Mouse (Mus musculus) Patski (cell line): ENCODE measurements around the gene Rab30. TPM values are rescaled to one million over a fixed set of nuclear protein-coding genes. Genes with fewer than 3 reads are reported as not detected.

Experiments used
- ATAC-seq: fragments of 100-300 bp; one replicate; pipeline ENCODE4 v1.8.0; 2021
- CTCF ChIA-PET: fragments of 350-600 bp; sonication (Branson Sonifier 250); formaldehyde crosslinking; loops from one replicate; lab custom pipeline; 2022; ENCODE audit warnings: inconsistent platforms; lab: Charles Lee
- POLR2A ChIA-PET: fragments of 350-600 bp; sonication (Branson Sonifier 250); formaldehyde crosslinking; loops from one replicate; lab custom pipeline; 2022; ENCODE audit warnings: antibody characterized with exemption, inconsistent platforms; lab: Charles Lee
- DNase-seq: peaks from one replicate; pipeline ENCODE4 v3.0.0-alpha.2; 2011; ENCODE audit warnings: low read depth, low spot score
- H3K27me3 ChIP-seq: fragments of 371-371 bp; one replicate; pipeline ENCODE4 v1.5.1; 2021
- CTCF ChIP-seq: fragments of 100-300 bp; IDR thresholded peaks from one replicate; pipeline ENCODE4 v1.5.1; 2021
- in situ Hi-C: fragments of 300-500 bp; cut with MboI; formaldehyde crosslinking; loops from 3 replicates; pipeline ENCODE4 v1.11.1; 2018; ENCODE audit warnings: low pct_unique_long_range_greater_than_20kb, mixed read lengths
- polyA plus RNA-seq: library from polyadenylated mRNA; unstranded; gene quantifications from one replicate; pipeline ENCODE4 v1.2.3, GENCODE M21; 2021

Rab30 gene
- polyA plus RNA-seq, 1 experiment from 2014 or later, result 9.8 TPM

- no peak for ATAC-seq
- no peak for DNase-seq
- in situ Hi-C loops, result no loop called here
- CTCF ChIA-PET, result interaction anchor here (1.2 kb wide), 1 partner anchor 12 kb away, joined by 3 read pairs; no protein-coding TSS in a partner anchor
- POLR2A ChIA-PET, result no interaction called here
- H3K27me3 ChIP-seq, result no peaks in the 10 kb centered on the region
- no peak for TF ChIP-seq CTCF
Measured at GRCm38 (mm10) chr7:92768859-92769258, 27.5 kb downstream of the Rab30 start.

- in situ Hi-C loops, result no loop called here
- CTCF ChIA-PET, result no interaction called here
Measured at GRCm38 (mm10) chr7:92773006-92773405, 31.6 kb downstream of the Rab30 start.

GRCm38 (mm10) chr7:92773596-92773995, 32.2 kb downstream of the Rab30 start:
- ChIA-PET POLR2A (no interaction called here), CTCF (no interaction called here)
- in situ Hi-C loops, result no loop called here
- TF ChIP-seq CTCF, result no peak
- DNase-seq, result no peak
- no peak for ATAC-seq
- H3K27me3 ChIP-seq, result no peaks in the 10 kb centered on the region

More at GRCm38 (mm10) chr7:92773006-92773405, 31.6 kb downstream of the Rab30 start:
- DNase-seq, result no peak
- H3K27me3 ChIP-seq, result no peaks in the 10 kb centered on the region
- POLR2A ChIA-PET, result no interaction called here
- no peak for TF ChIP-seq CTCF
- no peak for ATAC-seq

GRCm38 (mm10) chr7:92774741-92775140, 33.3 kb downstream of the Rab30 start:
- DNase-seq (no peak), ATAC-seq (no peak)
- in situ Hi-C loops, result no loop called here
- no peak for TF ChIP-seq CTCF
- ChIA-PET POLR2A (no interaction called here), CTCF (interaction anchor here (1.0 to 2.0 kb wide), 4 partner anchors 8 to 108 kb away, joined by 3 to 7 read pairs (median 4); no protein-coding TSS in a partner anchor)
- H3K27me3 ChIP-seq, result no peaks in the 10 kb centered on the region

DNA sequence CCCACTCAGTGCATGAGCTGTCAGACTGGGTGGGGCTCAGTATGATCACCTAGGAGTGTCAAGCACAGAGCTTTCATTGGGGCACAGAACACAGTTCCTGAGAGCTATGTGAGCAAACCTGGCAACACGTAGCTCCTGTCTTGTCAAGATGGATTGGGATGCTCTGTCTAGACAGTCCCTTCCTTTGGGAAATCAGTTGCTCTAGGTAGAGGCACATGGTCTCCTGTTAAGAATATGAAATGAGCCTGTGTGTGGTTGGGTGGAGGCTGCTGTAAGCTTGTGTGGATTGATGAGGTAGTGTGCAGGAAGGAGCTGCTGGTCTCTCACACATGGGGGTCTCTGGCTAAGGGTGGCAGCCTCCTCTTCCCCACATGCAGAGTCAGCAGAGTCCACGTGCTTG, 34.3 kb downstream of the Rab30 start:
- TF ChIP-seq CTCF, result no peak
- no peak for DNase-seq

DNA sequence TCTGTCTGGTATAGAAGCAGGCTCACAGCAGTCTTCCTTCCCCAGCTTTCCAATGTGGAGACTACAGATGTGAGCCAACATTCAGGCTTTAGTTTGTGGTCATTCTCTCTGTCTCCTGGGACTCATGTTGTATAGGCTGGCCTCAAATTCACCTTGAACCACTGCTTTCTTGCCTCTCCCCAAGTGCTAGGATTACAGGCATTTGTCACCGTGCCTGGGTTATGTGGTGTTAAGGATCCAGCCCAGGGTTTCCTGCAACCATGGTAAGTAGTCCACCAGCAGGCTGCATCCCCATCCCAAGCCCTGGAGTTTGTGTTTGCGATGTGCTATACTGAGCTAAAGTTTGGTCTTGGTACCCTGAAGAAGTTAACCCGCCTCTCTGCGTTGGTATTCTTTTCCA, 35.2 kb downstream of the Rab30 start:
- DNase-seq (no peak), ATAC-seq (peak; percentile 55)
- TF ChIP-seq CTCF, result no peak
- ChIA-PET POLR2A (interaction anchor here (0.7 kb wide), 1 partner anchor 17 kb away, joined by 3 read pairs; no protein-coding TSS in a partner anchor), CTCF (interaction anchor here (1.1 to 2.0 kb wide), 5 partner anchors 11 to 94 kb away, joined by 3 to 5 read pairs (median 4); no protein-coding TSS in a partner anchor)
- in situ Hi-C loops, result no loop called here
- H3K27me3 ChIP-seq, result no peaks in the 10 kb centered on the region

More for the DNA sequence above, 34.3 kb downstream of the Rab30 start:
- no peak for ATAC-seq
- ChIA-PET POLR2A (interaction anchor here (0.6 to 0.7 kb wide), 2 partner anchors 11 to 16 kb away, joined by 3 read pairs; no protein-coding TSS in a partner anchor), CTCF (interaction anchor here (1.0 to 2.0 kb wide), 6 partner anchors 9 to 109 kb away, joined by 3 to 7 read pairs (median 4); no protein-coding TSS in a partner anchor)
- no peaks in the 10 kb centered on the region for H3K27me3 ChIP-seq
- in situ Hi-C loops, result no loop called here

GRCm38 (mm10) chr7:92777108-92777973, 35.9 kb downstream of the Rab30 start:
- in situ Hi-C loops, result no loop called here
- peak; percentile 66 for ATAC-seq
- H3K27me3 ChIP-seq, result no peaks in the 10 kb centered on the region
- CTCF ChIA-PET, result interaction anchor here (1.4 to 1.5 kb wide), 3 partner anchors 12 to 22 kb away, joined by 3 to 5 read pairs (median 4); no protein-coding TSS in a partner anchor
- no peak for TF ChIP-seq CTCF
- POLR2A ChIA-PET, result no interaction called here
- DNase-seq, result no peak

DNA sequence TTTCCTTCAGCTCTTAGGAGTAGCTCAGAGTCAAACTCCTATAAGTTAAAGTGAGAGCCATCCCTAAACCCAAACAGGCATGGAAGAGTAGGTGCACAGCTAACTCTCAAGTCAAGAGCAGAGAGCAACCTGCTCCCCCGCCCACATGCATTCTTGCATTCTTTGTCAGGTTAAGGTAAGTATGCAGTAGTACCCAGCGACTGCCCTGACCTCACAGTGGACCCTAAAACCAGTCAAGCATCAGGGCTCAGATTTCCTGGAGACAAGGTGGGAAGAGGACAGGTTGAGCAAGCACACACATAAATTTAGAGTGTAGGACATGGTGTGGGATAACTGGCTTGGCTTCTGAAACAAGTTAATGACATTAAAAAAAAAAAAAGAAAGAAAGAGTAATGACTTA, 37.7 kb downstream of the Rab30 start:
- in situ Hi-C loops, result no loop called here
- DNase-seq, result no peak
- no peak for TF ChIP-seq CTCF
- ChIA-PET POLR2A (no interaction called here), CTCF (interaction anchor here (1.1 kb wide), 2 partner anchors 36 to 43 kb away, joined by 3 read pairs; no protein-coding TSS in a partner anchor)
- no peak for ATAC-seq
- H3K27me3 ChIP-seq, result no peaks in the 10 kb centered on the region

DNA sequence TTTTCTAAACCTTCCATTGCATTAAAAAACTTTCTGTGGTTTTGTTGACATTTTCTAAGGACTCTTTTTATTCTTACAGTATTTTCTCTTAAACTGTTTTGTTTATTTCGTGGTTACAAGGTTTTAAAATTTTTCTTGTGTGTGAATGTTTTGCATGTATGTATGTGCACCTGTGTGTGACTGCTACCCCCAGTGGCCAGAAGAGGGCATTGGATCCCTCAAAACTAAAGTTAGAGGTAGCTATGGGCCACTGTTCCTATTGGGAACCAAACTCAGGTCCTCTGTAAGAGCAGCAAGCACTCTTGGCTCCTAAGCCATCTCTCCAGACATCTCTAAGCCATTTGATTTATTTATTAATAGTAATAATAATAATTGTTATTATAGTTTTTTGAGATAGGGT, 40.0 kb downstream of the Rab30 start:
- CTCF ChIA-PET, result interaction anchor here (1.3 kb wide), 1 partner anchor 15 kb away, joined by 4 read pairs; no protein-coding TSS in a partner anchor
- no peaks in the 10 kb centered on the region for H3K27me3 ChIP-seq
- in situ Hi-C loops, result no loop called here
- no peak for TF ChIP-seq CTCF
- POLR2A ChIA-PET, result no interaction called here
- ATAC-seq (no peak), DNase-seq (no peak)

- ChIA-PET POLR2A (no interaction called here), CTCF (interaction anchor here (1.3 kb wide), 1 partner anchor 15 kb away, joined by 4 read pairs; no protein-coding TSS in a partner anchor)
- in situ Hi-C loops, result no loop called here
- TF ChIP-seq CTCF, result no peak
- ATAC-seq (no peak), DNase-seq (no peak)
- H3K27me3 ChIP-seq, result no peaks in the 10 kb centered on the region
Measured at GRCm38 (mm10) chr7:92781948-92782347, 40.5 kb downstream of the Rab30 start.
